Mouse (Mus musculus) thymus, postnatal 10 days (tissue): ENCODE measurements around the gene Sgf29.
A peak's percentile ranks its signal among the peaks of the same experiment; 100 is the strongest.

Experiments
- DNase-seq, 2 experiments: peaks; one replicate each; pipeline ENCODE4 v3.0.0; 2021; ENCODE audit warnings: low spot score in 2 of 2

Gene Sgf29

GRCm38 (mm10) chr7:126636733-126637520 lies 12.2 kb upstream of the Sgf29 start:
- peak in 1 of 2 experiments; percentile 57 for DNase-seq

GRCm38 (mm10) chr7:126642545-126643243 lies 6.4 kb upstream of the Sgf29 start:
- no peak for DNase-seq

GRCm38 (mm10) chr7:126643244-126643617 lies 5.9 kb upstream of the Sgf29 start:
- peak in 1 of 2 experiments; percentile 31 for DNase-seq

GRCm38 (mm10) chr7:126644345-126644744 lies 4.8 kb upstream of the Sgf29 start:
- DNase-seq = no peak

- no peak for DNase-seq
These were observed 4.2 kb upstream of the Sgf29 start for GRCm38 (mm10) chr7:126644914-126645313.

- DNase-seq = no peak
These were observed 3.4 kb upstream of the Sgf29 start for GRCm38 (mm10) chr7:126645708-126646107.

GRCm38 (mm10) chr7:126648486-126648885 lies 623 bp upstream of the Sgf29 start:
- DNase-seq = no peak

GRCm38 (mm10) chr7:126650852-126651251 lies 1.7 kb downstream of the Sgf29 start:
- DNase-seq = no peak

- no peak for DNase-seq
These were observed 4.9 kb downstream of the Sgf29 start for GRCm38 (mm10) chr7:126653991-126654390.

GRCm38 (mm10) chr7:126655695-126656094 lies 6.6 kb downstream of the Sgf29 start:
- DNase-seq = peak in 1 of 2 experiments; percentile 17

GRCm38 (mm10) chr7:126657522-126657921 lies 8.4 kb downstream of the Sgf29 start:
- DNase-seq = no peak

GRCm38 (mm10) chr7:126659771-126660170 lies 10.7 kb downstream of the Sgf29 start:
- no peak for DNase-seq

GRCm38 (mm10) chr7:126663646-126664045 lies 14.5 kb downstream of the Sgf29 start:
- DNase-seq = no peak

GRCm38 (mm10) chr7:126665269-126665668 lies 16.2 kb downstream of the Sgf29 start:
- no peak for DNase-seq

- no peak for DNase-seq
These were observed 18.5 kb downstream of the Sgf29 start for GRCm38 (mm10) chr7:126667495-126668090.

GRCm38 (mm10) chr7:126668452-126668851 lies 19.3 kb downstream of the Sgf29 start:
- DNase-seq = no peak

- no peak for DNase-seq
These were observed 21.0 kb downstream of the Sgf29 start for GRCm38 (mm10) chr7:126670152-126670551.

GRCm38 (mm10) chr7:126672111-126672510 lies 23.0 kb downstream of the Sgf29 start:
- DNase-seq = no peak

- DNase-seq = no peak
These were observed 26.0 kb downstream of the Sgf29 start for GRCm38 (mm10) chr7:126675104-126675503.

- DNase-seq = no peak
These were observed 27.1 kb downstream of the Sgf29 start, which contains the start of gene Sult1a1 for GRCm38 (mm10) chr7:126676207-126676606. Gene Sult1a1 (minus strand): TSS chr7:126676432.

- DNase-seq = no peak
These were observed 27.6 kb downstream of the Sgf29 start for GRCm38 (mm10) chr7:126676631-126677220.
